Mouse (Mus musculus) kidney, embryonic 14.5 days (tissue): ENCODE data around the gene Xcl1. TPM values are rescaled to one million over a fixed set of nuclear protein-coding genes. Genes with fewer than 3 reads are reported as not detected.

Experiments used
- polyA plus RNA-seq: library from polyadenylated mRNA; unstranded; fragments of >200 nt; fragmentation: Nextera tagmentation; extraction: Ambion mirVana; gene quantifications from 2 replicates; pipeline ENCODE4 v1.2.1, GENCODE M21; 2014

Xcl1 gene
- polyA plus RNA-seq, 1 experiment from 2014 or later = not detected

Other genes starting within 250 kb of the Xcl1 start
- 0.29 TPM in 1 of 2 replicates, not detected in the other for gene Dpt, start 138.9 kb downstream of the Xcl1 start, polyA plus RNA-seq
- not detected in 2 replicates for gene Tbx19, start 225.2 kb upstream of the Xcl1 start, polyA plus RNA-seq